Mouse (Mus musculus): ENCODE measurements around the gene Olfr871. TPM values are rescaled to one million over a fixed set of nuclear protein-coding genes. Genes with fewer than 3 reads are reported as not detected.

Olfr871 gene
- polyA plus RNA-seq, 1 experiment from 2014 or later = not detected

DNA sequence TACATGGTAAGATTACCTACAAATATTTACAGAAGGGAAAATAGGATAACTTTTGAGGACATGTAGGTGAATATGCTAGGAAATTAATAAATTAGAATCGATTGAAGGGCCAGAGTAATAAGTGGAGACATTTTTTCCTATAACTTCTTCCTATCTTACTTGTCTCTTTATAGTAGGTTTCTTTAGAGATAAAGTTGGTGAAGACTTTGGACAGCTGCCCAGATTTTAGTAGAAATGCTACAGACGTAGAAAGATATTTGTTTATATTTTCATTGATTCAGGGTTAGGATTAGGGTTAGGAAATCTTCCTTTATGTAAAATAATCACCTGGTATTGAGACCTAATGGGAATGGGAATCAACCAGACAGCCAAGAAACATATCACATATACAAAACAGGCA lies 530 bp upstream of the Olfr871 start:
- no peak overlapping the region for H3K4me2 ChIP-seq (replicated peaks; ENCODE audit: low read depth)
- no peak overlapping the region for H3K27ac ChIP-seq (ENCODE audit: low read depth, low read length)
- H3K4me1 ChIP-seq (replicated peaks; ENCODE audit: control insufficient read depth, insufficient read depth, low read length) = no peaks in the 10 kb centered on the region
- ATAC-seq = no peak
- H3K9me3 ChIP-seq (ENCODE audit: control insufficient read depth) = no peaks in the 10 kb centered on the region
- no peak overlapping the region for H3K9ac ChIP-seq (ENCODE audit: low read depth, low read length)
- no peaks in the 10 kb centered on the region for H3K27me3 ChIP-seq (replicated peaks; ENCODE audit: control insufficient read depth, insufficient read depth, low read length)
- 58% methylated on average over 2 of the region's 2 CpGs for WGBS
- no peak overlapping the region for H3K4me3 ChIP-seq (ENCODE audit: low read depth, low read length)
- no peak for TF ChIP-seq CTCF (IDR thresholded peaks at IDR 0.05; ENCODE audit: low read depth)
- H3K36me3 ChIP-seq (ENCODE audit: control insufficient read depth, insufficient read depth) = no peaks in the 10 kb centered on the region

DNA sequence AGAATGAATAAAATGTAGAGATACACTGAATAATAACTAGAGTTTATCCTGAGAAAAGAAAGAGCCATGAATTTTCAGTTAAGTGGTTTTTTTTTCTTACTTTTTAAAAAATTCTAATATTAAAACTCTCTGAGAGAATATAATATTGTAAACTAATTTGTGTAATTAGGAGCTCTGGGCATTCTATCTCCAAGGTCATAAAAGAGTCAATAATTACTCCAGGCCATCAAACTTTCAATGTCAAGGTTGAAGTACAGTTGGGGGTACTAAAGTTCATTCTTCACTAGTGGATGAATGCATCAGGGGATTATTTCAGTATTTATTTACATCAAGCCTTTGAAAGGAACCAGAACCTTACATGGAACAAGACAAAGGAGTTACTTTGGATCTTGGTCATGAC lies 24.8 kb downstream of the Olfr871 start, which contains the start of gene Olfr872:
Gene Olfr872 (plus strand): TSS at position 301 of the 400 bp plus-strand sequence.
- Histone ChIP-seq H3K27me3 (replicated peaks; ENCODE audit: control insufficient read depth, insufficient read depth, low read length) (no peaks in the 10 kb centered on the region), H3K27ac (ENCODE audit: low read depth, low read length) (no peak within 1 kb of the TSS), H3K36me3 (ENCODE audit: control insufficient read depth, insufficient read depth) (no peaks in the 10 kb centered on the region), H3K9me3 (ENCODE audit: control insufficient read depth) (no peaks in the 10 kb centered on the region), H3K9ac (ENCODE audit: low read depth, low read length) (no peak within 1 kb of the TSS), H3K4me2 (replicated peaks; ENCODE audit: low read depth) (no peak within 1 kb of the TSS), H3K4me3 (ENCODE audit: low read depth, low read length) (no peak within 1 kb of the TSS), H3K4me1 (replicated peaks; ENCODE audit: control insufficient read depth, insufficient read depth, low read length) (no peaks in the 10 kb centered on the region)
- no peak for TF ChIP-seq CTCF (IDR thresholded peaks at IDR 0.05; ENCODE audit: low read depth)
- no peak for ATAC-seq

- Histone ChIP-seq H3K27ac (ENCODE audit: low read depth, low read length) (no peak overlapping the region), H3K36me3 (ENCODE audit: control insufficient read depth, insufficient read depth) (no peaks in the 10 kb centered on the region), H3K9me3 (ENCODE audit: control insufficient read depth) (no peaks in the 10 kb centered on the region), H3K4me1 (replicated peaks; ENCODE audit: control insufficient read depth, insufficient read depth, low read length) (no peaks in the 10 kb centered on the region), H3K27me3 (replicated peaks; ENCODE audit: control insufficient read depth, insufficient read depth, low read length) (no peaks in the 10 kb centered on the region), H3K4me3 (ENCODE audit: low read depth, low read length) (no peak overlapping the region), H3K9ac (ENCODE audit: low read depth, low read length) (no peak overlapping the region), H3K4me2 (replicated peaks; ENCODE audit: low read depth) (no peak overlapping the region)
- no peak for ATAC-seq
- WGBS = 80% methylated on average over 2 of the region's 2 CpGs
- TF ChIP-seq CTCF (IDR thresholded peaks at IDR 0.05; ENCODE audit: low read depth) = no peak
Measured at GRCm38 (mm10) chr9:20237378-20237777, 25.4 kb downstream of the Olfr871 start.

Other genes starting within 250 kb of the Olfr871 start
- gene Olfr866, start 184.2 kb upstream of the Olfr871 start, polyA plus RNA-seq (2015; fragmentation: Nextera tagmentation; extraction: Ambion mirVana) = not detected in 2 replicates
- gene Olfr867, start 154.6 kb upstream of the Olfr871 start, polyA plus RNA-seq (2015; fragmentation: Nextera tagmentation; extraction: Ambion mirVana) = not detected in 2 replicates
- not detected in 2 replicates for gene Olfr868, start 113.6 kb upstream of the Olfr871 start, polyA plus RNA-seq (2015; fragmentation: Nextera tagmentation; extraction: Ambion mirVana)
- not detected in 2 replicates for gene Olfr869, start 83.2 kb upstream of the Olfr871 start, polyA plus RNA-seq (2015; fragmentation: Nextera tagmentation; extraction: Ambion mirVana)
- gene Olfr870, start 38.1 kb upstream of the Olfr871 start, polyA plus RNA-seq (2015; fragmentation: Nextera tagmentation; extraction: Ambion mirVana) = not detected in 2 replicates
- gene Olfr872, start 24.9 kb downstream of the Olfr871 start, polyA plus RNA-seq (2015; fragmentation: Nextera tagmentation; extraction: Ambion mirVana) = not detected in 2 replicates
- gene Olfr39, start 70.1 kb downstream of the Olfr871 start, polyA plus RNA-seq (2015; fragmentation: Nextera tagmentation; extraction: Ambion mirVana) = not detected in 2 replicates
- gene Olfr873, start 86.3 kb downstream of the Olfr871 start, polyA plus RNA-seq (2015; fragmentation: Nextera tagmentation; extraction: Ambion mirVana) = not detected in 2 replicates
- not detected in 2 replicates for gene Olfr18, start 123.9 kb downstream of the Olfr871 start, polyA plus RNA-seq (2015; fragmentation: Nextera tagmentation; extraction: Ambion mirVana)
- gene Zfp560, start 173.0 kb downstream of the Olfr871 start, polyA plus RNA-seq (2015; fragmentation: Nextera tagmentation; extraction: Ambion mirVana) = 30.2 and 31.3 TPM in 2 replicates
- gene Zfp26, start 248.0 kb downstream of the Olfr871 start, polyA plus RNA-seq (2015; fragmentation: Nextera tagmentation; extraction: Ambion mirVana) = 5.3 and 5.6 TPM in 2 replicates